Mouse (Mus musculus) cerebellum, adult 2 months (tissue): ENCODE data around the gene Zfp462.

Experiments
- CTCF ChIP-seq: fragments of 200-500 bp; IDR thresholded peaks from 2 replicates; pipeline ENCODE4 v1.5.1; 2011; ENCODE audit warnings: low read depth, mild to moderate bottlenecking, control low read depth, low read length, moderate library complexity, borderline replicate concordance; ENCODE audit not compliant: insufficient read depth
- POLR2A ChIP-seq: fragments of 200-500 bp; IDR thresholded peaks from 2 replicates; pipeline ENCODE4 v1.6.1; 2011; ENCODE audit warnings: low read length, control low read depth, borderline replicate concordance; ENCODE audit not compliant: insufficient read depth

DNA sequence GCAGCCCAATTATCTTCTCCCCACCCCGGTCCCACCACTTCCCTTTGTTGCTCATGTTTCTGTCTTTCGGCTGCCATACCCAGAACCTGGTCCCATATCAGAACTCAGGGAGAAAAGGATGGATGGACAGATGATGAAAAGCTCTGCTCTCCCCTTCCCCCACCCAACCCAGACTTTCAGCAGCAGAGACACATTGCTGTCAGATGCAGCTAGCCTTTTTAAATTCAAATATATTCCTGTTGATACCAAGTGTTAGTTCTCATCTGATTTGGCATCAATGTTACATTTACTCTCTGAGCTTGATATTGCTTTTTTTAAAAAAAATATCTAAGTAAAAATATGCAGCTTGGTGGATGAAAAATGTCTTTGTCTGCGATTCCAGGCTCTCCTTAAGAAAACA lies 143.3 kb downstream of the Zfp462 start:
- TF ChIP-seq CTCF (no peak), POLR2A (no peak)
